Mouse (Mus musculus): ENCODE data around the gene Gm29427. TPM values are rescaled to one million over a fixed set of nuclear protein-coding genes. Genes with fewer than 3 reads are reported as not detected.
"Not testable (repeated sequence)": the region's sequence is repeated elsewhere in the genome, so short reads cannot be mapped to it uniquely, and the experiment has no call there.

Gm29427 gene
- polyA plus RNA-seq, 1 experiment: not detected

- Histone ChIP-seq H3K27ac (ENCODE audit: insufficient read depth, low read depth, low read length) (no peak overlapping the region), H3K4me1 (ENCODE audit: control insufficient read depth, insufficient read depth, low read length) (peaks cover 3% of the 10 kb centered on the region; the same call in 1 of the 2 replicates), H3K4me3 (ENCODE audit: insufficient read depth, low read length) (no peak overlapping the region)
- TF ChIP-seq POLR2A (IDR thresholded peaks at IDR 0.05; ENCODE audit: borderline replicate concordance, low read depth, low read length): no peak
- TF ChIP-seq CTCF (IDR thresholded peaks at IDR 0.05; ENCODE audit: low read depth, low read length): no peak
These were observed 34.5 kb downstream of the Gm29427 start for GRCm38 (mm10) chr1:130681075-130681474.

GRCm38 (mm10) chr1:130678551-130678950, 37.0 kb downstream of the Gm29427 start:
- Histone ChIP-seq H3K27ac (ENCODE audit: insufficient read depth, low read depth, low read length) (no peak overlapping the region), H3K4me1 (ENCODE audit: control insufficient read depth, insufficient read depth, low read length) (peaks cover 3% of the 10 kb centered on the region; the same call in 1 of the 2 replicates), H3K4me3 (ENCODE audit: insufficient read depth, low read length) (no peak overlapping the region)
- TF ChIP-seq CTCF (IDR thresholded peaks at IDR 0.05; ENCODE audit: low read depth, low read length) (no peak), POLR2A (IDR thresholded peaks at IDR 0.05; ENCODE audit: borderline replicate concordance, low read depth, low read length) (no peak)

GRCm38 (mm10) chr1:130663576-130663975, 52.0 kb downstream of the Gm29427 start:
- not testable (repeated sequence) for H3K27ac ChIP-seq (ENCODE audit: insufficient read depth, low read depth, low read length)

GRCm38 (mm10) chr1:130661454-130661853, 54.1 kb downstream of the Gm29427 start, which contains the start of gene C4bp:
TSS of gene C4bp (minus strand) at chr1:130661632.
- no peak for TF ChIP-seq CTCF (IDR thresholded peaks at IDR 0.05; ENCODE audit: low read depth, low read length)
- no peak for TF ChIP-seq POLR2A (IDR thresholded peaks at IDR 0.05; ENCODE audit: borderline replicate concordance, low read depth, low read length)

More at GRCm38 (mm10) chr1:130663576-130663975, 52.0 kb downstream of the Gm29427 start:
- not testable (repeated sequence) for H3K4me3 ChIP-seq (ENCODE audit: insufficient read depth, low read length); H3K4me1 ChIP-seq (ENCODE audit: control insufficient read depth, insufficient read depth, low read length)

GRCm38 (mm10) chr1:130659641-130660040, 56.0 kb downstream of the Gm29427 start:
- H3K27ac ChIP-seq (ENCODE audit: insufficient read depth, low read depth, low read length); H3K4me3 ChIP-seq (ENCODE audit: insufficient read depth, low read length): not testable (repeated sequence)

More at GRCm38 (mm10) chr1:130661454-130661853, 54.1 kb downstream of the Gm29427 start, which contains the start of gene C4bp:
- H3K27ac ChIP-seq (ENCODE audit: insufficient read depth, low read depth, low read length): no peak within 1 kb of the TSS
- H3K4me3 ChIP-seq (ENCODE audit: insufficient read depth, low read length): no peak within 1 kb of the TSS
- no peaks in the 10 kb centered on the region for H3K4me1 ChIP-seq (ENCODE audit: control insufficient read depth, insufficient read depth, low read length)

GRCm38 (mm10) chr1:130644103-130644502, 71.5 kb downstream of the Gm29427 start:
- TF ChIP-seq POLR2A (IDR thresholded peaks at IDR 0.05; ENCODE audit: borderline replicate concordance, low read depth, low read length) (no peak), CTCF (IDR thresholded peaks at IDR 0.05; ENCODE audit: low read depth, low read length) (no peak)
- Histone ChIP-seq H3K4me3 (ENCODE audit: insufficient read depth, low read length) (no peak overlapping the region), H3K4me1 (ENCODE audit: control insufficient read depth, insufficient read depth, low read length) (no peaks in the 10 kb centered on the region), H3K27ac (ENCODE audit: insufficient read depth, low read depth, low read length) (no peak overlapping the region)

More at GRCm38 (mm10) chr1:130659641-130660040, 56.0 kb downstream of the Gm29427 start:
- not testable (repeated sequence) for H3K4me1 ChIP-seq (ENCODE audit: control insufficient read depth, insufficient read depth, low read length)

- TF ChIP-seq CTCF (IDR thresholded peaks at IDR 0.05; ENCODE audit: low read depth, low read length): no peak
- no peak for TF ChIP-seq POLR2A (IDR thresholded peaks at IDR 0.05; ENCODE audit: borderline replicate concordance, low read depth, low read length)
- Histone ChIP-seq H3K4me1 (ENCODE audit: control insufficient read depth, insufficient read depth, low read length) (no peaks in the 10 kb centered on the region), H3K27ac (ENCODE audit: insufficient read depth, low read depth, low read length) (no peak overlapping the region), H3K4me3 (ENCODE audit: insufficient read depth, low read length) (no peak overlapping the region)
These were observed 74.6 kb downstream of the Gm29427 start for GRCm38 (mm10) chr1:130640967-130641366.

- no peak overlapping the region for H3K27ac ChIP-seq (ENCODE audit: insufficient read depth, low read depth, low read length)
- TF ChIP-seq POLR2A (IDR thresholded peaks at IDR 0.05; ENCODE audit: borderline replicate concordance, low read depth, low read length) (no peak), CTCF (IDR thresholded peaks at IDR 0.05; ENCODE audit: low read depth, low read length) (peak; percentile 73)
- H3K4me1 ChIP-seq (ENCODE audit: control insufficient read depth, insufficient read depth, low read length): no peaks in the 10 kb centered on the region
- H3K4me3 ChIP-seq (ENCODE audit: insufficient read depth, low read length): no peak overlapping the region
These were observed 81.7 kb downstream of the Gm29427 start for GRCm38 (mm10) chr1:130633761-130634410.

- Histone ChIP-seq H3K4me3 (ENCODE audit: insufficient read depth, low read length) (no peak overlapping the region), H3K4me1 (ENCODE audit: control insufficient read depth, insufficient read depth, low read length) (no peaks in the 10 kb centered on the region), H3K27ac (ENCODE audit: insufficient read depth, low read depth, low read length) (no peak overlapping the region)
- TF ChIP-seq CTCF (IDR thresholded peaks at IDR 0.05; ENCODE audit: low read depth, low read length): no peak
- TF ChIP-seq POLR2A (IDR thresholded peaks at IDR 0.05; ENCODE audit: borderline replicate concordance, low read depth, low read length): no peak
These were observed 82.3 kb downstream of the Gm29427 start for GRCm38 (mm10) chr1:130633316-130633715.

- TF ChIP-seq CTCF (IDR thresholded peaks at IDR 0.05; ENCODE audit: low read depth, low read length) (no peak), POLR2A (IDR thresholded peaks at IDR 0.05; ENCODE audit: borderline replicate concordance, low read depth, low read length) (no peak)
- Histone ChIP-seq H3K4me1 (ENCODE audit: control insufficient read depth, insufficient read depth, low read length) (no peaks in the 10 kb centered on the region), H3K27ac (ENCODE audit: insufficient read depth, low read depth, low read length) (no peak within 1 kb of the TSS), H3K4me3 (ENCODE audit: insufficient read depth, low read length) (no peak within 1 kb of the TSS)
These were observed 86.1 kb downstream of the Gm29427 start, which contains the start of gene Zp3r for GRCm38 (mm10) chr1:130629521-130629920. TSS of gene Zp3r (minus strand) at chr1:130629621.

Other genes with a start within 250 kb of the Gm29427 start
- gene Zp3r, start 86.2 kb downstream of the Gm29427 start, polyA plus RNA-seq (2012; ENCODE audit: insufficient read depth, insufficient read length, missing spikeins): not detected in 2 replicates
- not detected in 2 replicates for gene C4bp, start 54.2 kb downstream of the Gm29427 start, polyA plus RNA-seq (2012; ENCODE audit: insufficient read depth, insufficient read length, missing spikeins)
- gene Yod1, start 1.5 kb upstream of the Gm29427 start, polyA plus RNA-seq (2012; ENCODE audit: insufficient read depth, insufficient read length, missing spikeins): 8.4 and 9.4 TPM in 2 replicates
- gene Pfkfb2, start 13.5 kb upstream of the Gm29427 start, polyA plus RNA-seq (2012; ENCODE audit: insufficient read depth, insufficient read length, missing spikeins): 13.9 and 15.0 TPM in 2 replicates
- gene AA986860, start 16.2 kb upstream of the Gm29427 start, polyA plus RNA-seq (2012; ENCODE audit: insufficient read depth, insufficient read length, missing spikeins): 0.66 and 1.0 TPM in 2 replicates
- gene Fcamr, start 85.1 kb upstream of the Gm29427 start, polyA plus RNA-seq (2012; ENCODE audit: insufficient read depth, insufficient read length, missing spikeins): not detected in 2 replicates
- gene Pigr, start 110.9 kb upstream of the Gm29427 start, polyA plus RNA-seq (2012; ENCODE audit: insufficient read depth, insufficient read length, missing spikeins): not detected in 2 replicates
- not detected in 2 replicates for gene Fcmr, start 149.9 kb upstream of the Gm29427 start, polyA plus RNA-seq (2012; ENCODE audit: insufficient read depth, insufficient read length, missing spikeins)
- gene Il24, start 171.7 kb upstream of the Gm29427 start, polyA plus RNA-seq (2012; ENCODE audit: insufficient read depth, insufficient read length, missing spikeins): not detected in 2 replicates
- not detected in 2 replicates for gene Il20, start 195.7 kb upstream of the Gm29427 start, polyA plus RNA-seq (2012; ENCODE audit: insufficient read depth, insufficient read length, missing spikeins)
- not detected in 2 replicates for gene Il19, start 224.3 kb upstream of the Gm29427 start, polyA plus RNA-seq (2012; ENCODE audit: insufficient read depth, insufficient read length, missing spikeins)

Measured in bone marrow macrophage, adult 2 months (primary cell).